Mouse (Mus musculus): ENCODE measurements around the gene Srpk1.

Srpk1 gene

DNA sequence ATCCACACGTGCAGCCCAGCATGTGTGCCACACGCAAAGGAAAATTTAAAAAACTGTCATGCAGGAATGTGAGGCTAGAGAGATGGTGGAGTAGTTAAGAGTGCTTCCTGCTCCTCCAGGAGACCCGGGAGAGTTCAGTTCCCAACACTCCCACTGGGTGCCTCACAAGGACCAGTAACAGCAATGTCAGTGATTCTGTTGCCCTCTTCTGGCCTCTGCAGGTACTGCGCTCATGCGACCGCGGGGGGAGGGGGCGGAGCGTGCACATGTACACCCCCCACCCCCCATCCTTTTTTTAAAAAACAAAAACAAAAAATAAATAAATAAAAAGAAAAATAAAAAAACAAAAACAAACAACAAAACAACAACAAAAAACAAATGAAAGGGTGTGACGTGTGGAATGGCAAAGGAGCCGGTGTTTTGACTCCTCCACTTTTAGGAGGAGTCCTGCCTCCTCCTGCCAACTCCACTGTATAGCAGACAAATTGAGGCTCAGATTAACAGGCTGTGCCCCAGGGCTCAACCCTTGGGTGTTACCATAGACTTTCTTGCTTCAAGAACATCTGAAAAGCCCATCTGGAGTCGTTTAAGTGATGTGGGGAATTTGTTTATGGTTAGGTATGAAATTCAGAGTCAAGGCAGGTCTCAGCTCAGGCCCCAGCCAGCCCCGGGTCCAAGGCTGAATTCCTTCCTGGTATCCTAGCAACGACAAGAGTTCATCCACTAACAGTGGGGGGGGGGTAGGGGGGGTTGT lies 69.3 kb downstream of the Srpk1 start:
- peak; percentile 32 to 71 for DNase-seq

DNA sequence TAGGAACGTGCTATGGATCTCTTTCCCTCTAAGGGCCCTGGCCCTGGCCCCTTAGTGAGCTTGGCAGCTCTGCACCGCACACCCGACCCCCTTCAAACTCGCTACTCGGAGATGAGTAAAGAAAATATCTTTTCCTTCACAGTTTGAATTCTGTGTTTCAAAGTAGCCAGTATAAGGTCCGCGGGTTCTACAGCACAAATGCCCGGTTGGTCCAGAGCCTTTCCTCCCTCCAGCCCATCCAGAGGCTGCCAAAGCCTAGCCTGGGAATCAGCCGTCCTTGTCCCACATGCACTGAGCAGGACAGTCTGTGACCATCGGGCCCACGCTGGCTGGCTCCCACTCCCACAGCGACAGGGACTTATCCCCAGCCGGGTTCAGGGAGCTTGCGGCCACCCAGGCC lies 73.4 kb downstream of the Srpk1 start, which contains the start of gene Clpsl2:
Clpsl2 (plus strand) TSS at position 301 of the 400 bp plus-strand sequence.
- DNase-seq: no peak

DNA sequence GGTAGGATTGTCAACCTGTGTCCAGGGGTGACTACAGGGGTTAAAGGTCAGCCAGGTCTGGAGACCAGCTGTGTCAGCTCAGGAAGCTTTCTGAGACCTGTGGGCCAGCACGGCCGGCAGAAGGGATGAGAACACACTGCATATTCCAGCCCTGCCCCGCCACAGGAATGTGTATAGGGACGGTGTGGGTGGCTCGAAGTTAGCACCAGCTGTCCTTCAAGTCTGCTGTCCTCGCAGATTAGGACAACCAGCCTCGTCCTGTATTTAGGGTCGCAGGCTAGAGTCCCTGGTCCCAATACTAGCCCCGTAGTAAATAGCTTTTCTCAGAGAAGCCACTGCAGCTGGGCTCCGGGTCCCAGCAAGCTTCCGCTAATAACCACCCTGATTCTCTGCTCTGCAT lies 74.0 kb downstream of the Srpk1 start:
- DNase-seq: no peak

DNA sequence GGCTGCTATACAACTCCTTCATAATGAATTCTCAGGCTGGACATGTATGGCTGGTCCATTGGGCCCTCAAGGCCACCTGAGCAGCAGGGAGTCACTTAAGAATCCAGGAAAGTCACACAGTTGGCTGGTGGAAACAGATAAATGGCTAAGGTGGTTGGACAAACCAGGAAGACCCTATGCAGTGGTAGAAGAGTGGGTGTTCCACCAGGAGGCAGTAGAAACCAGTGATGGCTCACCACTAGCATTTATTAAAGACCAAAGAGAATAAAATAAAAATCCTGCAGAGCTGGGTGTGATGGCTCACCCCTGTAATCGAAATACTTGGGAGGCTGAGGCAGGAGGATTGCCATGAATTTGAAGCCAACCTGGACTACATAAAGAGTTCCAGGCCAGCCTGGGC lies 75.6 kb downstream of the Srpk1 start:
- peak in 1 of 2 experiments; percentile 25 for DNase-seq

DNA sequence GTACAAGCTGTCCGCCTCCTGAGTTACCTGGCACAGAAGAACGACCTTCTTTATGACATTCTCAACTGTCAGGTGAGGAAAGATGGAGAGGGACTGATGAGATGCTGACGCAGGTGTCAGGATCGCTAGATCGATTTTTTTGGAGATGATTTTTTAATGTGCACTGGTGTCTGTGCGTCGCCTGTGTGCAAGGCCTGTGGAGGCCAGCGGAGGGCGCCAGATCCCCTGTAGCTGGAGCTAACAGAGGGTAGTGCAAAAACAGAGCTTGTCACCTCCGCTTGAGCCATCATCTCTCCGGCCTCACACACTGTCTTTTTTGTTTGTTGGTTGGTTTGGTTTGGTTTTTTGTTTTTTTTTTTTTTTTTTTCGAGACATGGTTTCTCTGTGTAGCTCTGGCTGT lies 84.6 kb downstream of the Srpk1 start:
- no peak for DNase-seq
